Mouse (Mus musculus): ENCODE measurements at regions not wholly inside any gene's neighbourhood (a gene's known extent, or its start where the extent isn't known, plus 50 kb on each side); places are given as distances from the start of the nearest gene placed in this dataset.

- ChIA-PET POLR2A (no interaction called here), CTCF (no interaction called here)
Observed at GRCm38 (mm10) chr16:63270173-63270572, 416.1 kb downstream of the Pros1 start.

GRCm38 (mm10) chr16:63277556-63277955 lies 423.4 kb downstream of the Pros1 start:
- CTCF ChIA-PET = no interaction called here
- POLR2A ChIA-PET = no interaction called here

GRCm38 (mm10) chr16:63278259-63278697 lies 424.2 kb downstream of the Pros1 start:
- CTCF ChIA-PET = no interaction called here

GRCm38 (mm10) chr16:63287655-63288054 lies 433.5 kb downstream of the Pros1 start:
- ChIA-PET CTCF (no interaction called here), POLR2A (no interaction called here)

More at GRCm38 (mm10) chr16:63278259-63278697, 424.2 kb downstream of the Pros1 start:
- POLR2A ChIA-PET = no interaction called here

GRCm38 (mm10) chr16:63311676-63312075 lies 457.6 kb downstream of the Pros1 start:
- CTCF ChIA-PET = no interaction called here

GRCm38 (mm10) chr16:63313544-63313943 lies 459.4 kb downstream of the Pros1 start:
- ChIA-PET CTCF (no interaction called here), POLR2A (no interaction called here)

More at GRCm38 (mm10) chr16:63311676-63312075, 457.6 kb downstream of the Pros1 start:
- POLR2A ChIA-PET = no interaction called here

GRCm38 (mm10) chr16:63319602-63320001 lies 465.5 kb downstream of the Pros1 start:
- POLR2A ChIA-PET = interaction anchor here in 1 of 4 experiments (0.7 kb wide), 1 partner anchor 447 kb away, joined by 3 read pairs; no protein-coding TSS in a partner anchor
- CTCF ChIA-PET = no interaction called here

- CTCF ChIA-PET = no interaction called here
Observed at GRCm38 (mm10) chr16:63351511-63352125, 497.5 kb downstream of the Pros1 start.

GRCm38 (mm10) chr16:63369868-63370267 lies 494.1 kb downstream of the Epha3 start:
- ChIA-PET CTCF (no interaction called here), POLR2A (no interaction called here)

More at GRCm38 (mm10) chr16:63351511-63352125, 497.5 kb downstream of the Pros1 start:
- POLR2A ChIA-PET = no interaction called here

GRCm38 (mm10) chr16:63371275-63371674 lies 492.7 kb downstream of the Epha3 start:
- POLR2A ChIA-PET = no interaction called here

GRCm38 (mm10) chr16:63404976-63405375 lies 459.0 kb downstream of the Epha3 start:
- ChIA-PET POLR2A (no interaction called here), CTCF (no interaction called here)

More at GRCm38 (mm10) chr16:63371275-63371674, 492.7 kb downstream of the Epha3 start:
- CTCF ChIA-PET = no interaction called here

GRCm38 (mm10) chr16:63412656-63413055 lies 451.3 kb downstream of the Epha3 start:
- ChIA-PET POLR2A (no interaction called here), CTCF (no interaction called here)

GRCm38 (mm10) chr16:63452301-63452700 lies 411.7 kb downstream of the Epha3 start:
- ChIA-PET CTCF (interaction anchor here in 1 of 4 experiments (0.6 kb wide), 1 partner anchor 15 kb away, joined by 3 read pairs; no protein-coding TSS in a partner anchor), POLR2A (no interaction called here)

GRCm38 (mm10) chr16:63466615-63467014 lies 397.4 kb downstream of the Epha3 start:
- CTCF ChIA-PET = interaction anchor here in 2 of 4 experiments (0.6 to 0.7 kb wide), 2 partner anchors 22 to 1210 kb away, joined by 3 read pairs; no protein-coding TSS in a partner anchor

GRCm38 (mm10) chr16:63468851-63469250 lies 395.1 kb downstream of the Epha3 start:
- ChIA-PET POLR2A (interaction anchor here in 1 of 4 experiments (0.6 kb wide), 1 partner anchor 64 kb away, joined by 3 read pairs; no protein-coding TSS in a partner anchor), CTCF (no interaction called here)

More at GRCm38 (mm10) chr16:63466615-63467014, 397.4 kb downstream of the Epha3 start:
- POLR2A ChIA-PET = no interaction called here

Data from embryonic stem cell, embryonic (primary cell).